Comparison of ENCODE assay signal across 7 mouse cellular contexts in the genomic region with DNA sequence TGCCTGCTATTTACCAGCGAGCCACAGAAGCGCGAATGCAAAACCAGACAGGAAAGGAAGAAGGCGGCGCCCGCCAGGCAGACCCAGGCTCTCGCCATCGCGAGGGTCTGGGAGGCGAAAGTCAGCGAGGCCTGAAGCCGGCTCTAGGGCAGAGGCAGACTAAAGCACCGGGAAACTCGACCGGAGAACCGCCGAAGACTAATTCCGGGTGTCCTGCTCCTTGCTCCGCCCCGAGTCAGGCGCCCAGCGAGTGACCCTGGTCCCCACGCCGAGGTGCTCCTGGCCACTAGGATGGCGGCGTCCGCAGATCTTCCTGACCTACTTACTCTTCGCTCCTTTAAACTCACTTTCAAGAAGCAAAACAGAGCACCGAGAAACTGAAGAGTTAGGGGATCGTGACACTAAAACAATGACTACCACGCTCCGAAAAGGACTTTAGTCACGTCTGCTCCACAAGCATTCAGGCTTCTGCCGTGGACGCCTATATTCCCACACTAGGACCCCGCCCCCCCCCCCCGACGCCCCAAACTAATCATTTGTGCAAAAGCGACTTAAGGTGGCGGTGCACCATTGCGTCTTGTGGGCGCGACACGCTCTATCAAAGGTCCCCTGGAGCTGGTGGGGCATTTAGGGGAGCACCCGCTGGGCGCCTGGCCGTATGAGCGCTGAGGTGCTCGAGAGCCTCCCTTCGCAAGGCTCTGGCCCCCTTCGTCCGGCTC. TPM values are rescaled to one million over a fixed set of nuclear protein-coding genes. Genes with fewer than 3 reads are reported as not detected.
DNase-seq lines count a peak whose midpoint lies in the region; ATAC-seq lines count a peak whose summit lies in the region.

Nhlrc3 (minus strand) TSS at position 287 of the 719 bp plus-strand sequence.
Proser1 (plus strand) TSS at position 621 of the 719 bp plus-strand sequence.

- no peaks in the 10 kb centered on the region for H3K9me3 ChIP-seq in embryonic facial prominence, embryonic 10.5 days
- H3K9me3 ChIP-seq in limb, embryonic 10.5 days (replicated peaks), result no peaks in the 10 kb centered on the region
- H3K9me3 ChIP-seq in midbrain, embryonic 13.5 days, result no peaks in the 10 kb centered on the region

- peaks cover 38% of the 10 kb centered on the region for H3K36me3 ChIP-seq in embryonic facial prominence, embryonic 10.5 days (replicated peaks)
- peaks cover 42% of the 10 kb centered on the region for H3K36me3 ChIP-seq in limb, embryonic 10.5 days
- H3K36me3 ChIP-seq in midbrain, embryonic 13.5 days, result peaks cover 25% of the 10 kb centered on the region

- peak within 1 kb of the TSS; percentile 95 for H3K4me3 ChIP-seq in embryonic facial prominence, embryonic 10.5 days
- H3K4me3 ChIP-seq in limb, embryonic 10.5 days, result peak within 1 kb of the TSS; percentile 89
- peak within 1 kb of the TSS; percentile 87 for H3K4me3 ChIP-seq in midbrain, embryonic 13.5 days (replicated peaks)

- H3K4me2 ChIP-seq in midbrain, embryonic 13.5 days (replicated peaks), result peak within 1 kb of the TSS; percentile 82

- H3K27me3 ChIP-seq in embryonic facial prominence, embryonic 10.5 days (replicated peaks; ENCODE audit: low read depth, poor library complexity, severe bottlenecking), result no peaks in the 10 kb centered on the region
- H3K27me3 ChIP-seq in limb, embryonic 10.5 days (ENCODE audit: low read depth, poor library complexity, severe bottlenecking), result no peaks in the 10 kb centered on the region
- H3K27me3 ChIP-seq in midbrain, embryonic 13.5 days, result no peaks in the 10 kb centered on the region

- peak within 1 kb of the TSS; percentile 89 for H3K9ac ChIP-seq in midbrain, embryonic 13.5 days (replicated peaks)

- H3K4me1 ChIP-seq in embryonic facial prominence, embryonic 10.5 days, result peaks cover 42% of the 10 kb centered on the region
- H3K4me1 ChIP-seq in limb, embryonic 10.5 days, result peaks cover 33% of the 10 kb centered on the region
- H3K4me1 ChIP-seq in midbrain, embryonic 13.5 days (replicated peaks), result peaks cover 46% of the 10 kb centered on the region

- peak; percentile 79 for ATAC-seq in granulocyte monocyte progenitor cell, adult 5-6 weeks (replicated peaks; ENCODE audit: poor library complexity, severe bottlenecking)
- peak; percentile 99 for ATAC-seq in midbrain, embryonic 13.5 days

- under 1% methylated on average over 52 of the region's 52 CpGs for WGBS in embryonic facial prominence, embryonic 10.5 days
- under 1% methylated on average over 52 of the region's 52 CpGs for WGBS in limb, embryonic 10.5 days
- under 1% methylated on average over 52 of the region's 52 CpGs for WGBS in midbrain, embryonic 13.5 days

- H3K27ac ChIP-seq in embryonic facial prominence, embryonic 10.5 days (replicated peaks), result peak within 1 kb of the TSS; percentile 96
- peak within 1 kb of the TSS; percentile 96 for H3K27ac ChIP-seq in limb, embryonic 10.5 days
- peak within 1 kb of the TSS; percentile 92 for H3K27ac ChIP-seq in midbrain, embryonic 13.5 days

- peak; percentile 97 for DNase-seq in adrenal gland, postnatal 10 days
- DNase-seq in embryonic facial prominence, embryonic 10.5 days (ENCODE audit: low spot score), result peak; percentile 94
- peak; percentile 96 for DNase-seq in kidney, adult 11 months
- DNase-seq in limb, embryonic 10.5 days (ENCODE audit: low spot score), result peak; percentile 93
- peak; percentile 80 for DNase-seq in spleen, adult 12 weeks (ENCODE audit: low spot score)

RNA-seq across cellular contexts. Expression of gene Nhlrc3, which starts in this region (rescaled TPM):
- total RNA-seq in adrenal gland, postnatal 10 days (2021), result 10 to 100 TPM; 11.0 to 12.4 TPM
- 10.6 and 11.0 TPM in 2 replicates for polyA plus RNA-seq in embryonic facial prominence, embryonic 10.5 days (2016; fragmentation: Nextera tagmentation; extraction: Ambion mirVana)
- total RNA-seq in granulocyte monocyte progenitor cell, adult 5-6 weeks (2014; fragmentation: Nextera tagmentation), result 7.9 and 10.1 TPM in 2 replicates
- 9.1 and 9.2 TPM in 2 replicates for total RNA-seq in granulocyte monocyte progenitor cell, adult 5-6 weeks (2017)
- 7.6 and 10.3 TPM in 2 replicates for polyA plus RNA-seq in limb, embryonic 10.5 days (2016; fragmentation: Nextera tagmentation; extraction: Ambion mirVana)
- polyA plus RNA-seq in midbrain, embryonic 13.5 days (2015; fragmentation: Nextera tagmentation; extraction: Ambion mirVana), result 9.7 and 11.8 TPM in 2 replicates

RNA-seq across cellular contexts. Expression of gene Proser1, which starts in this region (rescaled TPM):
- total RNA-seq in adrenal gland, postnatal 10 days (2021), result 10 to 100 TPM; 17.2 to 26.9 TPM
- polyA plus RNA-seq in embryonic facial prominence, embryonic 10.5 days (2016; fragmentation: Nextera tagmentation; extraction: Ambion mirVana), result 23.5 and 24.7 TPM in 2 replicates
- 29.0 and 31.4 TPM in 2 replicates for total RNA-seq in granulocyte monocyte progenitor cell, adult 5-6 weeks (2014; fragmentation: Nextera tagmentation)
- 4.5 and 7.1 TPM in 2 replicates for total RNA-seq in granulocyte monocyte progenitor cell, adult 5-6 weeks (2017)
- polyA plus RNA-seq in limb, embryonic 10.5 days (2016; fragmentation: Nextera tagmentation; extraction: Ambion mirVana), result 22.1 and 24.3 TPM in 2 replicates
- 28.7 and 33.2 TPM in 2 replicates for polyA plus RNA-seq in midbrain, embryonic 13.5 days (2015; fragmentation: Nextera tagmentation; extraction: Ambion mirVana)

Comparison
In these comparisons a context has a peak if more than half of its experiments do, and no peak if none do; other contexts are left out.
1. Peak in every context shown above with its lines: DNase-seq, ATAC-seq, H3K4me3 ChIP-seq and H3K27ac ChIP-seq.